Mouse (Mus musculus): ENCODE measurements at regions not wholly inside any gene's neighbourhood (a gene's known extent, or its start where the extent isn't known, plus 50 kb on each side); places are given as distances from the start of the nearest gene placed in this dataset.

- DNase-seq (ENCODE audit: low read depth, low spot score), result no peak
These were observed 80.1 kb downstream of the Gm572 start for GRCm38 (mm10) chr4:148723208-148723607.

GRCm38 (mm10) chr4:148723934-148724719 is 80.1 kb upstream of the Casz1 start:
- DNase-seq (ENCODE audit: low read depth, low spot score), result no peak

- DNase-seq (ENCODE audit: low read depth, low spot score), result no peak
These were observed 75.4 kb upstream of the Casz1 start for GRCm38 (mm10) chr4:148728800-148729199.

- DNase-seq (ENCODE audit: low read depth, low spot score), result no peak
These were observed 72.6 kb upstream of the Casz1 start for GRCm38 (mm10) chr4:148731586-148731985.

DNA sequence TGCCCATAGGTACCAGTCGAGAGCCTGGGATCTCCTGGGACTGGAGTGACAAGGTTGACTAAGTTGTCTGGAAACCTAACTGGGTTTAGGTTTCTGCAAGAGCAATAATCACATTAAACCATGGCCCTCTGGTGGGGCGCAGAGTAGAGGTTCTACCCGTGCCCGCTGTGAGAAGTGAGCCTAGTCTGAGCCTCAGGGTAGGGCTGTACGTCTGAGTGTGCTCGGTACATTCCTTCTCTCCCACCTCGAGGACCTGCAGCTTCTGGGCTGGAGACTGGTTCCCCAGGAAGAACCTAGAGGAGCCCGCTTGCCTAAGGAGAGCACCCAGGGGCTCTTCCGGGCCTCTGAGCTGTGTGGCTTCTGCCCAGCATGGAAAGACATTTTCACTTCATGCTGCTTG is 70.2 kb upstream of the Casz1 start:
- DNase-seq (ENCODE audit: low read depth, low spot score), result no peak

DNA sequence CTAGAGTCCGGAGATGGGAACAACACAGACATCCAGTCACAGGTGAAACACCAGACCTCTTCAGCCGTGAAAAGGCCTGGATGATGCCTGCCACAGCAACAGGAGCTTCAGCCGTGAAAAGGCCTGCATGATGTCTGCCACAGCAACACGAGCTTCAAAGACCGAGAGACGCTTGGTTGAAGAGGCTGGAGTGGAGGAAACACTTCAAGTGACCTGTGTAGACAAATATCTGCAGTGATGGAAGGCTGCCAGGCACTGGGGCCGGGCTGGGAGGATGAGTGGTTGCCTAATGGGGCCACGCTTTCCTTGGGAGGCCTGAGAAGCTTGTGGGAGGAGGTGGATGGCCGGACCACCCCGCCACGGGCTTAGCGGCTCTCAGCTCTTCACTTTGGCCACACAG is 69.7 kb upstream of the Casz1 start:
- no peak for DNase-seq (ENCODE audit: low read depth, low spot score)

- no peak for DNase-seq (ENCODE audit: low read depth, low spot score)
These were observed 65.4 kb upstream of the Casz1 start for GRCm38 (mm10) chr4:148738601-148739530.

DNA sequence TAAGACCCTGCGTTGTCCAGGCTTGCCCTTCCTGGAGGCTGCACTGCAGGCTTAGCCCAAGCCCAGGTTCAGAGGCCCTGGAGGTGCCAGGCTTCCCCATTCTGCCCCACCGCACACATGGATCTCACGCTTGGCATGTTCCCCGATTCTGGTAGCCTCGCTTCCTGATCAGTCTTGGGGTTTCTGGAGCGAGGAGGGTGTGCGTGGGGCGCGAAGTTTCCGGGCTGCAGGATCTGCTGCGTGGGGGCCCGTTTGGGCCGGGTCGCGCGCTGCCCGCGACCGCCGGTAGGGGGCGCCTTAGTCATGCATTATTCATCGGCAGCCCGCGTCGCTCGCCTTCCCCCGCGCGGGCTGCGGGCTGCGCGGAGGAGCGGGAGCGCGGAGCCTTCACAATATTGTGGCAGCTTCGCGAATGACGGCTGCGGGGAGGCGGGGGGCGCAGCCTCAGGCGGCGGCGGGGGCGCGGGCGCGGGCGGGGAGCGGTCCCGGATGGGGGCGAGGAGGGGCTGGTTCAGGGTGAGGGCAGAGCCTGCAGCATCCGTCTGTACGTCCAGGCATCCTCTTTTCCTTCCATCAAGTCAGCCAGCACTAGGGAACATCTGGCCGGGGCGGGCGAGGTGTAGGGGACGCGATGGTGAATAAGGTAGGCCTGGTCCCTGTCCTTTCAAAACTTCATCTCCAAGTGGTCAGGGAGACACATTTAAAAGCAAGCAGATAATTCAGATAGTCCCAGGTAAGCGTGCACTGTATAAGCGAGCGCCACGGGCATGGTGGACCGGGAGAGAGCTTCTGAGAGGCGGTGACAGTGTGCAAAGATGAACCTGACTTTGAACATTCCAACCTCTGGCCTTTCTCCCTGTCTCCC is 61.4 kb upstream of the Casz1 start:
- DNase-seq (ENCODE audit: low read depth, low spot score), result peak; percentile 72

DNA sequence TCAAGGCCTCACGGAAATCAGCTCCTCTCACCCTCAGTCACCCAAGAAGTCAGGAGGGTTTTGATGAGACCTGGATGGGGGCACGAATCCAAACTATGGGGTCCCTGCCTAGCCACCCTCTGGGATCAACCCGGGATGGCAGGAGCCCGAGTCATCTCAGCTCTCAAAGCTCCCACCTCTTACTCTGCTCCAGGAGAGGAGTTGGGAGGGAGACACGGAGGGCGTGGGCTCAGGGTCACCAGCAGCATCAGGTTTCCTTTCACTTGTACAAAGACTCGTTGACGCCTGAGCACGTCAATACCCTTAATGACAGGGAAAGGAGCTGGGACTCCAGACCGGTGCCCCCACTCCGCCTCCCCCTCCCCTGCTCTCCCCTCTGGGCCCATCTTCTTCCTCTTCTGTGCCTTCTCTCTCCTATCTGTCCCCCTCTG is 60.8 kb upstream of the Casz1 start:
- DNase-seq (ENCODE audit: low read depth, low spot score), result no peak

GRCm38 (mm10) chr4:148744053-148744452 is 60.2 kb upstream of the Casz1 start:
- DNase-seq (ENCODE audit: low read depth, low spot score), result no peak

DNA sequence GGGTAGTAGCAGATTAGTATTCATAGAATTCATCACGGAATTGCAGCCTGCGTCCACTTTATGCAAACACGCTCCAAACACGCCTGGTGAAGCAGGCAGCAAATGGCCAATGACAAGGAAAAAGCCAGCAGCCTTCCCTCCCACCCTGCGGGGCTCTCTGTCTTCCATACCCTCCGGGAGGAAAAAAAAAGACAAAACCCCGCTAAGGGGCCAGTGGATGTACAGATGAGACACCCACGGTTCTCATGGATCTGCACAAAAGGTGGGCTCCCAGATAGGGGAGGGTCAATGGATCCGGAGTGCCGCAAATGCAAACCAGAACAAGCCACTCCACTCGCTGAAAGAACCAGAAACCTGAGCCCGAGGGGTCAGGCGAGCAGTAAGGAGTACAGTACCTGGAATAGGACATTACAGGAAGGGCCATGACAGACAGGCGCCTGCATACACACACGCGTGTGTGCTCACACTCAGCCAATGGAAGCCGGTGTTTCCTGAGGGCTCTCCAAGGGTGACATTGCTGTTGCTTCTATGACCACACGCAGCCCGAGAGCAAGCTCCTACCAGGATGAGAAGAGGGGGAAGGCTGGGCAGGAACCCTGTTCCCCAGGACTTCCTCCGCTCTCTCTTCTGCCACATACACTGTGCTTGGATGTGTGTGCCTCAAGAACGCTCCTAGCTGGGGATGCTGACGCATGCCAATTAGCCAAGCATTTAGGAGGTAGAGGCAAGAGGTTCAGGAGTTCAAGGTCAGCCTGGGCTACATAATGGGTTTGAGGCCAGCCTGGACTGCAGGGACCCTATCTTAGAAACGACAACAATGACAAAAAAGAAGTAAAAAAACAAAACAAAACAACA is 57.5 kb upstream of the Casz1 start:
- DNase-seq (ENCODE audit: low read depth, low spot score), result no peak

- no peak for DNase-seq (ENCODE audit: low read depth, low spot score)
These were observed 56.9 kb upstream of the Casz1 start for GRCm38 (mm10) chr4:148747315-148747644.

DNA sequence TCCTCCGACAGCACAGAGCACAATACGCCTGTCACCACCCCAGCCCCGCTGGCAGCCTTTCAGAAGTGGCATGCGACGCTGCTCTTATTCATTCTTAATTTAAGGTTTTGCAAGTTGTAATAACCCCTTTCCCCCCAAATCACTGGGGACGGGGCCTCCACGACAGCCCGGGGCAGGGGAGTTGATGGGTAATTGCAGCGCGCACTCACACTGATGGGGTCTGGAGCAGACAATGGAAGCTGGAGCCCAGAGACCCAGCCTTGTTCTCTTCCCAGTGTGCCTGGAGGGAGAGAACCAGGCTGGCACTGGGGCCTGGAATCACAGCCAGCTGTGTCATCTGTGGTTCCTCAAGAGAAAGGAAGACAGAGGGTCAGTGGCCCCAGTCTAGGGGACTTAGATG is 54.2 kb upstream of the Casz1 start:
- no peak for DNase-seq (ENCODE audit: low read depth, low spot score)

- no peak for DNase-seq (ENCODE audit: low read depth, low spot score)
These were observed 52.6 kb upstream of the Casz1 start for GRCm38 (mm10) chr4:148751591-148751990.

DNA sequence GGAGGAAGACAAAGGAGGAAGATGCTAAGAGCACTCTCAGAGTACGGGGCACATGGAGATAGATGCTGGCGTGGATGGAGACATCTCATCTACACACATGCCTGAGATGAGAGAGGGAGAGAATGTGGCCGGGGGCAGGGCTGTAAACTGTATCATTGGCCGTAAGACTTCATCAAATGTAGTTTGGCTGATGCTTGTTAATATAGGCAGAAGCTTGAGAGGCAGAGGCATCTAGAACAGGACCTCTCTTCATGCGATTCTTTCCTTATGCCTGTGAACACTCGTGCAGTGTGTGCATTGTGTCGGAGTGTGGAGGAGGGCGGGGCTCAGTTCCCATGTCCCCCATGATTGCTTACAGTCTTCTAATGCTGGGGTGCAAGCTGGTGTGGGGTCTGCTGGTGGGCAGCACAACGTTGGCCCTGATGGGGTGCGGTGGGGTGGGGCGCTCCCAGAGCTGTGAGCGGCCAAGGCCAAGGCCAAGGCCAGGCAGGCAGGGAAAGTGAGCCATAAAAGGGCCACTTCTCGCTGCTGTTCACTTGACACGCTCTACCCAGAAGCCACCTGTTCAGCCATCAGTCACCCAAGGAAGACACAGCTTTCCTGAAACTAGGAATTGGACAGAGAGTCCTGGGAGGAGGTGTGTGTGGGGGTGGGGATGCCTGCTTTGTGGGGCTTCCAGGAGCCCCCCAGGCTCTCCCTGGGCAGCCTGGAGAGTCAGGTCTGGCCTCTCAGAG is 51.7 kb upstream of the Casz1 start:
- DNase-seq (ENCODE audit: low read depth, low spot score), result peak; percentile 3

DNA sequence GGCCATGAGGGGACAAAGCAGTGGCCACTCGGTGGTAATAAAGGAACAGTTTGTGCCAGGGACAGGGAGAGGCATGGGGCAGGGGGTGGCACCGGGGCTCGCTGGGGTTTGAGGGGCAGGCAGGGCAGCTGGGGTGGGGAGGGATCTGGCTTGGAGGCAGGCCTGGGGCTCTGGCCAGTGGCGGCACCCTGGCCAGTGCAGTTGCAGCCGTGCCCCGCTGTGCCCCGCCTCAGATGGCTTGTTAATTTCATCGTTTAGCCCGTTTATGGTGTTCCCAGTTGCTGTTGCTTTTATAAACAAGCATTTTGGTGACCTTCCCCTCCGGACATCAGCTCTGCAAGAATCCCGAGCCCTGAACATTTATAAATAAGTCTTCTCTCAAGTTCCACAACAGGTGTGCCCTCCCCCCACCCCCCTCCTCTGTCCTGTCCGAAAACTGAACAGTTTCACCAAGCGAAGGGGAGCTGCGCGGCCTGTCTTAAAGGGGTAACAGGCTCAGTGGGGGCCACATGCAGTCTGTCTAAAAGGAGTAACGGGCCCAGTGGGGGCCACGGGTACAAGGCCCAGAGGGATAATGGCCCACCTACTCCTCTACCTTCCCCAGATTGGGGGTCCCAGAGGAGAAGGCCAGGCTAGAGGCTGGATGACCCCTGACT is 51.0 kb upstream of the Casz1 start:
- DNase-seq (ENCODE audit: low read depth, low spot score), result no peak

DNA sequence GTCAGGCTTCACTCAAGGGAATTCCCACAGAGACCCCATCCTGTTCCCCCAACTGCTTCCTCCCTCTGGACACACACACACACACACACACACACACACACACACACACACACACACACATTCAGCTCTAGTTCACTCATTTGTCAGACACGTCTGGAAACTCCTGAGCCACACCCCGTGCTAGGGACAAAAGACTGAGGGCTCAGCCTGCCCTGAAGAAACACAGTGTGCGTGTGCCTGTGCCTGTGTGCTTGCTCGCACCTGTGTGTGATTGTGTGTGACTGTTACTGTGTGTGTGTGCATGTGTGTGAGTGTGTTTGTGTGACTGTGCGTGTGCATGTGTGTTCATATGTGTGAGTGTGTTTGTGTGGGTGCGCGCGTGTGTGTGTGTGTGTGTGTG is 50.4 kb upstream of the Casz1 start:
- DNase-seq (ENCODE audit: low read depth, low spot score), result no peak
